Mouse (Mus musculus) ovary, adult 18-20 months (tissue): Measurements from ENCODE around the gene Cnbd2.
"Not testable (repeated sequence)": the region's sequence is repeated elsewhere in the genome, so short reads cannot be mapped to it uniquely, and the experiment has no call there.

Experiments
- DNase-seq: peaks from one replicate; pipeline ENCODE4 v3.0.0; 2022; ENCODE audit warnings: low spot score, mixed read lengths

Cnbd2 gene

DNA sequence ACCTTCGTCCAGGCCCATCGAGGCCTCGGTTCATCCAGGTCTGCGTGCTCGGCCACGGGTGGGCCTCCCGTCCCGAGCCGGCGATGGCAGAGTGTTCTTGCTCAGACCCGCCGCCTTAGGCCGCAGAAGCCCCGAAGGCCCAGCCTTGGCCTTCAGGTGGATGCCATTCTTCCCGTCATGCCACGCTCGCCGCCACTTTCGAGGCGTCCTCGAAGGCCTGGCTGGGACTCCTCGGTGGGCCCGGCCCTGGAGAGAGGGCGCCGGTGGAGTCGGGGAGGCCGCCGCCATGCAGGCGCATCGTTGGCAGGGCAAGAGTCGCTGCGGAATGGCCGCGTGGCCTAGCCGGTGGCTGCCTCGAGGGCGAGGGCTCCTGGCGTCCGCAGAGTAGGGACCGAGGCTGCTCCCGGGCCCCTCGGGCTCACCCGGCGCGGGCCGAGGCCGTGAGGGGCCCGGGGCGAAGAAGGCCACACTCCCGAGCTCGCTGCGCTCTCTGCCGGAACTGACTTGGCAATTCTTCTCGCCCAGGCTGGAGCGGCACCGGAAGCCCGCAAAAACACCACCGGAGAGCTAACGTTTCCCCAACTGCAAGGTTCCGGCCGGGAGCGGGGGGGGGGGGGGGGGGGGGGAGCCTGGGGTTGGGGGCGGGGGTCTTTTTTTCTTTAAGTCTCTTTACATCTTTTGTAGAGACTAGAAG, 80.5 kb downstream of the Cnbd2 start:
- peak; percentile 60 for DNase-seq

DNA sequence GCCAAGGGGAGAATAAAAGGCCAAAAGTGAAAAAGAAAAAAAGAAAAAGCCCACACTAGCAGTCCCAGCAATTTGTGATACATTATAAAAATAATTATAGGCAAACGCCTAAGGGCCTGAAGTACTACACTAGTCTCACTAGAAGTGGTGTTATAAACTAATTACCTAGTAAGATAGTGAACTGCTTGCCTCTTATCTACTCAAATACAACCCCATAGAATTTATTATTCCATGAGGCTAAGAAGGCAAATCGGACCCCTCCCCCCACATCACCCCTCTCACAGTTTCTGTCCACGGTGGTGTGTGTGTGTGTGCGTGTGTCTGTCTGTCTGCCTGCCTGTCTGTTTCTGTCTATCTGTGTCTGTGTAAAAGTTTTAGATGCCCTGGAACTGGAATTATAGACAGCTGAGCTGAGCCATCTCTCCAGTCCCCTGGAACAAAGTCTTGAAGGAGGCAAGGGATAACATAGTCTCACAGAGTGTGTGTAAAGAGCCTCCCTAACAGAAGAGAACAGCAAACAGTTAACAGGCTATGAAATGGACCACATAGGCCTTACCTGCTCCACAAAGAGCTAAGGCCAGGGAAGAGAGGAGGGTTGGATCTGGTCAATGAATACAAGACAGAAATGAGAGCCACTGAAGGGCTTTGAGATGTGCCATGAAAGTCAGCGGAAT, 81.2 kb downstream of the Cnbd2 start:
- no peak for DNase-seq

- no peak for DNase-seq
Observed at GRCm38 (mm10) chr2:156394282-156394681, 82.2 kb downstream of the Cnbd2 start.

- DNase-seq, result no peak
Observed at GRCm38 (mm10) chr2:156396096-156396495, 84.0 kb downstream of the Cnbd2 start.

DNA sequence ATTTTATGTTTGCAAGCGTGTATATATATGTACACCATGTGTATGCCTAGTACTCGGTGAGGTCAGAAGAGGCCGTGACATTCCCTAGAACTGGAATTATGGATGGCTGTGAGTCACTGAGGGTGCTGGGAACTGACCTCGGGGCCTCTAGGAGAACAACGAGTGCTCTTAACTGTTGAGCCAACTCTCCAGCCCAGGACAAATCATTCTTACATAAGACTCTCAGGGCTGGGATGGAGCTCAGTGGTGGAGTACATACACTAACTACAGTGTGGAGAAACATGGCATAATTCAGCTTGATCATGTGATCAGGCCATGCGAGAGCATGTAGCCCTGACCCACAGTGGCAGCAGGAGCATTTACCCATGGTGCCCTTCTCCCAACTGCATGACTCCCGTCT, 85.9 kb downstream of the Cnbd2 start:
- no peak for DNase-seq

DNA sequence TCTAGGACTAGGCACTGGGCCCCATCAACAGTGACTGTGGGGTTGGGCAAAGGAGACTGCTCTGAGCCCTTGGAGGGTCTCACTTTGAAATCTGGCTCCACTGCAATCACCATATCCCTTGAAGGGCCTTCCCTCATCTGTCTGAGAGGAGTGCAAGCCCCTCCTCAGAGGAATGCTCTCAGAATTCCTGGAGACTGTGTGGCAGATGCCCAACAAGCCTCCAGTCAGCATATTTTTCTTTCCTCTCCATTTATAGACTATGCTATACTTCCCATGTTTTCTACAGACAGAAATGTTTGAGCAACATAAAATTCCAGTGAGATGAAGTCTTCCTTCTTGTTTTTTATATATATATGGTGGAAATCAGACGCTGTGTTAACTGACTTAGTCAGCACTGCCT, 87.4 kb downstream of the Cnbd2 start:
- DNase-seq, result no peak

DNA sequence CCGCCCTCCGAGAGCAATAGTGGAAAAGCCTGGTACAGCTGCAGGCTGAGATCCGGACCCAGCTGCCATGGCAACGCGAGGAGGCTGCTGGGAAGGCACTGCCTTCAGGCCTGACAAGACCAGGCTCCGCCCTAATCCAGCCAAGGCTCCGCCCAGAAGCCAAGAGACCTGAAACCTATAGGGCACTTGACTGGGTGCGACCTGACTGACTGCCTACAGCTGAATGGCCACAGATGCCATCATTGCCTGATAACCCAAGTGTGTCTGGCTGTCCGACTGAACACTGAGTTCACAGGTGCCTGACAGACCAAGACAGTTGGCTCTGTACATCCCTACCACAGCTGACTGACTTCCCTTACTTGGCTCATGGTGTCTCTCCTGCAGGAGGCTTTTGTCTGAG, 89.2 kb downstream of the Cnbd2 start:
- peak; percentile 11 for DNase-seq

GRCm38 (mm10) chr2:156402036-156402435, 89.9 kb downstream of the Cnbd2 start:
- DNase-seq, result no peak

DNA sequence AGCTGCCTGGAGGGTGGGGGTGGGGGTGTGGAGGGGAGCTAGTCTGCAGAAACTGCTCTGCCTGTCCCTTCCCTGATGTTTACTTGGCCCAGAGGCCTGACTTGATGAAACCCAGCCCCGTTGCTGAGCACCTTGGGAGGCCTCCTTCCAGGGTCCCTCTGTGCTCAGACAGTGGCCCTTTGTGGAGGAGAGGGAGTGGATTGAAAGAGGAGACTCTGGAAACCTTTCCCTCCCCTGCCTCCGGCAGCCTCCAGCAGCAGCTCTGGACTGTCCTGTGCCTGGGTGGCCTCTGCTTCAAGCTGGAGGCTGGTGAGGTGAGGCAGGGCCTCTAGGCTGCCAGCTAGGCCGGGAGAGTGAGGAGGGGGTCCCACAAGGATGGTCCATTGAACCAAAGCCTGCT, 94.9 kb downstream of the Cnbd2 start:
- DNase-seq, result no peak

- DNase-seq, result no peak
Observed at GRCm38 (mm10) chr2:156408168-156408567, 96.1 kb downstream of the Cnbd2 start.

- not testable (repeated sequence) for DNase-seq
Observed at GRCm38 (mm10) chr2:156411348-156411747, 99.2 kb downstream of the Cnbd2 start.

GRCm38 (mm10) chr2:156414996-156415395, 102.9 kb downstream of the Cnbd2 start:
- DNase-seq, result no peak

- peak; percentile 50 for DNase-seq
Observed at GRCm38 (mm10) chr2:156415674-156416073, 103.6 kb downstream of the Cnbd2 start.

GRCm38 (mm10) chr2:156417194-156417593, 105.1 kb downstream of the Cnbd2 start:
- no peak for DNase-seq

DNA sequence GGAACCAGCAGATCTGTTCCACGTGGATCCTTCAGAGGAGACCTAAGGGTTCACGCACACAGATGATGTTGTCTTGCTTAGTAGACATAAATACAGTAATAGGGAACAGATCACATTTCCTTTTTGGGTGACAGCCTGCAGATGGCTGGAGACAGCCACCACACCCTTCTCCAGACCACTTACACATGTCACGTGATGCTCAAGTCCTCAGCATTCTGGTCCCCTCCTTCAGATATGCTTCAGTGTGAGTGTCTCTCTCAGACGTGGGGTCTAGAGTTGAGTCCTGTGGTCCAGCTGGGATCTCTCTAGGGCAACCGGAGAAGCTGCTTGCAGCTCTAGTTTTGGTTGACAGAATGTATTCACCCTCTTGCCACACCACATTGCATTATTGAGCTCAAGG, 106.4 kb downstream of the Cnbd2 start:
- DNase-seq, result no peak

DNA sequence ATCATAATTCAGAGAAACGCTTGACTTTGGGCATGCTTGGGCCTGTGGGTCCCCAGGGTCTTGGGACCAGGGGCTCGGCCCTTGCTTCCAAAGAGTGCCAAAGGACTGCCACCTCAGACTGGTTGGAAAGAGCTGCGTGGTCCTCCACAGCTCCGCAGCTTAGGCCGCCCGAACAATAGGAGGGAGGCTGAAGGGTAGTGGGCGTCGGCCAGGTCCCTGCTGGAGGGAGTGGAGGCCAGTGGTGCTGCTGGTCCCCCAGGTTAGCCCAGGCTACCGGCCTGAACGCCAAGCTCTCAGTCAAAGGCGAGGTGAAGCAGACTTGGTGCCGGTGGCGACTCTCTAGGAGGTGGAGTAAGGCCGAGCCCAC, 108.2 kb downstream of the Cnbd2 start:
- DNase-seq, result no peak

DNA sequence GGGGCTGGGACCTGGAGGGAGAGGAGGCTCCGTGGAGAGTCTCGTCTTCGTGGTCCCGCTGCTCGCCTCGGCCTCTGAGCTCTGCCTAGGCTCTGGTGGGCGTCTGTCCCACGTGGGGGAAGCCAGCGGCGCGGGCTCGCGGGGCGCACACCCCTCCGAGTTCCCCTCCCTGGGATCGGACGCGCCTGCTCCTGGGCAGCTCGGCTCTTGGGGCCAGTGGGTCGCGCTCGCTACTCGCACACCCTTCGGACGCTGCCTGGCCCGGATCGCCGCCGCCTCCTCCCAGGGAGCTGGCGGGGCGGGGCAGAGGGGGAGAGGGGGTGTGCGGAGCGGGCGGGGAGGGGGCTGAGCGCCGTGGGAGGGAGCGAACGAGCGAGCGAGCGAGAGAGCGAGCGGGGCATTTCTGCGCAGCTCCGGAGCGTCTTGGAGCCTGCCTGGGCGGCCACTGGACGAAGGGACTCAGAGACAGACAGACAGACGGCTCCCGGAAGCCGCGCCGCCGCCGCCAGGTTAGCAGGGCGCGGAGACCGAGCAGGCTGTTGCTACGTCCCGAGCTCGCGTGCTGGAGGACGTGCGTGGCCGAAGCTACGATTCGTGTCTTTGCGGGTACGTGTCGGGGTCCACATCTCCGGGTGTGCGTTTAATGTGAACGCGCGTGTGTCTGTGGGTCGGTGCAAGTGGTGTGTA, 108.7 kb downstream of the Cnbd2 start, which contains the start of gene Epb41l1:
Gene Epb41l1, plus strand, starts transcription at position 216 of the 687 bp plus-strand sequence.
- DNase-seq, result peak; percentile 65

DNA sequence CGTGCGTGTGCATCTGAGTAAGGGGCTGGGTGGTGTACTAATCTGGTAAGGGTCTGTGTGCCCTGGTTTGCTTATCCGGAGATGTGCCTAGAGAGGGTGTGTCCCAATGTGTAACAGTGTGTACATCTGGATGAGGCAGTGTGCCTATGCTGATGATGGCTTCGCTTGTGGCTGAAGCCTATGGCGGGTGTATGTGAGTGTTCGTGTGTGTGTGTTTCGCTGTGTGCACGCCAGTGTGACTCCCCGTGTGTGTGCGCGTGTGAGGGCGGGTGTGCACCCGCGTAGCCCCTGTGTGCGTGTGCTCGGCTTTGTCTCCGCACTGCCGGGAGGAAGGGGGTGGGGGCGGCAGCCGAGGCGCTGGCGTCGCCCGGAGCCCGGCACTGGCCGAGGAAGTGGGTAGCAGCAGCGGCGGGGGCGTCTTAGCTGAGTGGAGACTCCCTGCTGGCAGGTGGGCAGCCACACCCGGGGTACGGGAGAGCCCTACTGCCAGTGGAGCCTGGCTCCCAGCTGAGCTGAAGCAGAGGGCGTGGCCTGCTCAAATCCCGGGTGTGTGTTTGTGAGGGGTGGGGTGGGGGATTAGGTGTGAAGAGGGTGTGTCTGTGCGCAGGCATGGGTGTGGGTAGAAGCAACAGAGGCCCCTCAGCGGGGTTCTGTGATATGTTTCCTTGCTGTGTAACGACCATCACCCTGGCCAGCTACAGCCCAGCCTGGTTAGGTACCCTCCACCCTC, 109.4 kb downstream of the Cnbd2 start:
- DNase-seq, result no peak

DNA sequence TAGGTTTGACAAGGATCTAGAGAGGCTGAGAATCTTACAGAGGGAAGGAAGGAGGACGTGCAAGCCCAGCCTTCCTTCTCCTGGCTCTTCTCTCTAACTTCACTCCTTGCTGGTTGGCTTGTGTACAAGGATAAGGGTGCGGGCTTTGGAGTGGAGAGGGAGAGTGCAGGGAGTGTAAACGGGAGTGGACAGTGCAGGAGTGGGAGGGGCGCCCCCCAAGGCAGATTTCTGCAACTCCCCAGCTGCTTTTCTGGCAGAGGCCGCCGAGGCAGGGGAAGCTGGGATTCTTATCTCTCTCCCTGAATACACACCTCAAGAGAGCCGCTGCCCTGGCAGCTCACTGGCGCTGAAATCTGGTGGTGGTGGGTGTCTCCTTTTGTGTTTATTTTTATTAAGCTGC, 110.5 kb downstream of the Cnbd2 start:
- DNase-seq, result peak; percentile 50

- DNase-seq, result no peak
Observed at GRCm38 (mm10) chr2:156423672-156424071, 111.6 kb downstream of the Cnbd2 start.
